Mouse (Mus musculus) heart, postnatal 0 days (tissue): ENCODE measurements around the gene Nfix. TPM values are rescaled to one million over a fixed set of nuclear protein-coding genes. Genes with fewer than 3 reads are reported as not detected.

Source experiments
- ATAC-seq: fragments of 200-750 bp; cut with Nextera tagmentation; 2 replicates; pipeline ENCODE4 v1.8.0; 2017; ENCODE audit warnings: low read depth, moderate number of reproducible peaks, moderate library complexity; ENCODE audit not compliant: insufficient read depth
- DNase-seq: peaks from one replicate; pipeline ENCODE4 v3.0.0-alpha.2; 2016; ENCODE audit warnings: low spot score
- H3K27ac ChIP-seq: fragments of 300-500 bp; sonication (generic); 2 replicates; pipeline ENCODE4 v1.5.1; 2014; ENCODE audit warnings: low read depth, mild to moderate bottlenecking
- H3K27me3 ChIP-seq: fragments of 300-500 bp; sonication (generic); 2 replicates; pipeline ENCODE4 v1.6.1; 2014; ENCODE audit warnings: low read length, mixed read lengths; ENCODE audit not compliant: control insufficient read depth, insufficient read depth
- H3K36me3 ChIP-seq: fragments of 300-500 bp; sonication (generic); replicated peaks from 2 replicates; pipeline ENCODE4 v1.6.1; 2014; ENCODE audit warnings: low read length, mixed read lengths; ENCODE audit not compliant: control insufficient read depth, insufficient read depth
- H3K4me1 ChIP-seq: fragments of 300-500 bp; sonication (generic); 2 replicates; pipeline ENCODE4 v1.6.1; 2014; ENCODE audit warnings: antibody characterized with exemption; ENCODE audit not compliant: control insufficient read depth, insufficient read depth
- H3K4me2 ChIP-seq: fragments of 300-500 bp; sonication (generic); 2 replicates; pipeline ENCODE4 v1.6.1; 2014; ENCODE audit warnings: low read depth, mild to moderate bottlenecking, low read length, moderate library complexity
- H3K4me3 ChIP-seq: fragments of 300-500 bp; sonication (generic); 2 replicates; pipeline ENCODE4 v1.5.1; 2014; ENCODE audit warnings: low read depth, low read length
- H3K9ac ChIP-seq: fragments of 300-500 bp; sonication (generic); replicated peaks from 2 replicates; pipeline ENCODE4 v1.6.1; 2014; ENCODE audit warnings: low read depth, low read length, mixed read lengths
- H3K9me3 ChIP-seq: fragments of 300-500 bp; sonication (generic); replicated peaks from 2 replicates; pipeline ENCODE4 v1.6.1; 2016; ENCODE audit warnings: low read length; ENCODE audit not compliant: control insufficient read depth
- CTCF ChIP-seq: IDR thresholded peaks from 2 replicates; pipeline ENCODE4 v1.5.1; 2016; ENCODE audit warnings: antibody characterized with exemption, control low read depth, low read depth
- EP300 ChIP-seq: IDR thresholded peaks from 2 replicates; pipeline ENCODE4 v1.6.1; 2016; ENCODE audit warnings: antibody characterized with exemption, low read depth
- WGBS: fragments of 180-500 bp; shearing (Covaris S2); extraction: QIAGEN DNeasy Blood & Tissue Kit; methylation state at CpG from one replicate; pipeline ENCODE4 v1.1.7; 2014; 5-methylcytosine and 5-hydroxymethylcytosine counted together
- polyA plus RNA-seq: library from polyadenylated mRNA; unstranded; fragments of >200 nt; fragmentation: Nextera tagmentation; extraction: Ambion mirVana; gene quantifications from 2 replicates; pipeline ENCODE4 v1.2.1, GENCODE M21; 2015
- total RNA-seq: library from RNA; depleted of rRNA; stranded (reverse); fragments of >200 nt; gene quantifications from 2 replicates; pipeline ENCODE4 v1.2.3, GENCODE M21; 2014; ENCODE audit warnings: low replicate concordance

Gene Nfix
- total and polyA plus RNA-seq, 2 experiments from 2014 or later, result 18.2 to 41.9 TPM

DNA sequence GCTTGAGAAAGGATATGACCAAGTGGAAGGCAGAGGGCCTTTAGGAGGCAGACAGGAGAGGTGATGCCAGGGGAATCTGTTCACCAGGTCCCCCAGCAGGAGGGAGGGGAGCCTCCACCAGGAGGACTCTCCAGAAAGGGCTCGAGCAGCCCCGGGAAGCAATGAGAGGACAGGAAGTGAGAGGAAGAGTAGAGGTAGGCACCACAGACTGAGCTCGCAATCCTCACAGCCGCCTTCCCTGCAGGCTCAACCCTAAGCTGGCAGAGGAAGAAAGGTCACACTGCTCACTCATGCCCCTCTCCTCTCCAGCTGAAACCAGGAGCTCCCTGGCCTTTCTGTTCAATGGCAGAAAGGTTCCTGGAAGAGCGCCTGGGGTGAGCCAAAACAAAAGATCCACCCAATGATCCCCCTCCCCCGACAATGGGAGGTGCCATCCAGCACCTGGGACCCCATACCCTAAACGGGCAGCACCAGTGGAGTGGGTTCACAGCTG, 24.5 kb downstream of the Nfix start:
- peak overlapping the region; percentile 82 for H3K27ac ChIP-seq

DNA sequence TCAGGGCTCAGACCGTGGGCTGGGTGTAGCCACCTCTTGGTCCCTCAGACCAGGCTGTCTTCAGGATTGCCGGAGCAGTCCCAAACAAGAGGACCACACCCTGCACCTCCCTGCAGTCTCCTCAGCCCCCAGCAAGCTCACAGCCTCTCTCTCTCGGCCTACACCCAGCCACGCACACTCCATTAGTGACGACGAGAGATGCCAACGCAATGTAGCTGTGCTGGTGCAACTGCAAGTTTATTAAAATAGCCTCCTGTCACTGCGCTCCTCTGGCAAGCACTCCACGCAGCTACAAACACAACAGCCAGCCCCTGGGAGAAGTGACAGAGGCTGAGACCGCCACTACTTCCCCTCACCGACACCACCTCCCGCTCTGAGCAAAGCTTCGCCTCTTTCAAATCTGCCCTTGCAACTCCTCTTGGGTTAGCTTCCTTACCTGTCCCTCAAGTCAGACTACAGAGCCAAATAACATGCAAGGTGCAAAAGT, 25.0 kb downstream of the Nfix start:
- H3K27me3 ChIP-seq, result peaks cover 25% of the 10 kb centered on the region
- H3K4me2 ChIP-seq, result peak overlapping the region; percentile 56
- H3K9ac ChIP-seq, result no peak overlapping the region
- no peak overlapping the region for H3K4me3 ChIP-seq
- WGBS, result 23% methylated on average over 13 of the region's 13 CpGs
- H3K9me3 ChIP-seq, result no peaks in the 10 kb centered on the region
- TF ChIP-seq CTCF (no peak), EP300 (no peak)
- ATAC-seq (peak; percentile 25), DNase-seq (no peak)
- H3K27ac ChIP-seq, result peak overlapping the region; percentile 82
- H3K4me1 ChIP-seq, result peaks cover 24% of the 10 kb centered on the region
- peaks cover 10% of the 10 kb centered on the region; the same call in 1 of the 2 replicates for H3K36me3 ChIP-seq

More for the DNA sequence above, 24.5 kb downstream of the Nfix start:
- WGBS, result 31% methylated on average over 7 of the region's 7 CpGs
- peaks cover 30% of the 10 kb centered on the region for H3K27me3 ChIP-seq
- TF ChIP-seq CTCF (no peak), EP300 (no peak)
- no peak for DNase-seq
- peaks cover 24% of the 10 kb centered on the region for H3K4me1 ChIP-seq
- H3K36me3 ChIP-seq, result peaks cover 10% of the 10 kb centered on the region; the same call in 1 of the 2 replicates
- peak overlapping the region; percentile 56; the same call in 1 of the 2 replicates for H3K4me2 ChIP-seq
- no peaks in the 10 kb centered on the region for H3K9me3 ChIP-seq
- no peak for ATAC-seq
- no peak overlapping the region for H3K4me3 ChIP-seq
- H3K9ac ChIP-seq, result no peak overlapping the region

DNA sequence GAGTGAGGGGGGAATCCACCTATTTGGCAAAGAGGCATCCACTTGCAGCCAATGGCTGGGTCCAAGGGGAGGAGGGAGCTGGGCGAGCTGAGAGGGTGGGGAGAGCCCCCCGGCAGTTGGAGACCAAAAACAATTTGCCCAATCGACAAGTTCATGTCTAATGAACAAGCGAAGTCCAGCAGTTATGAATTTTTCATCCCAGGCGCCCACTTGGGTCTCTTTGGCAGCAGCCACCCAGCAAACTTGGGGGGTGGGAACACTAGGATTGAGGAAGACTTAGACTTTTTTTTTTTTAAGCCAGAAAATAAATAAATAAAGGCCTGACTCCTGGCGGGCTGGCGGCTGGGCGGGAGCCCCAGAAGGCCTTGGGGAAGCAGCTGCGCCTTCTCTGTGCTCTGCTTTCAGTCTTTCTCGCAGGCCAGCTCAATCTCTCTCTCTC, 25.7 kb downstream of the Nfix start:
- peak overlapping the region; percentile 56 for H3K4me2 ChIP-seq
- ATAC-seq, result peak; percentile 53; the same call in 1 of the 2 replicates
- peaks cover 24% of the 10 kb centered on the region for H3K4me1 ChIP-seq
- 19% methylated on average over 10 of the region's 10 CpGs for WGBS
- H3K9me3 ChIP-seq, result no peaks in the 10 kb centered on the region
- TF ChIP-seq EP300, result no peak
- TF ChIP-seq CTCF, result no peak
- H3K9ac ChIP-seq, result no peak overlapping the region
- peak overlapping the region; percentile 82 for H3K27ac ChIP-seq
- H3K4me3 ChIP-seq, result peak overlapping the region; percentile 18; the same call in 1 of the 2 replicates
- peaks cover 10% of the 10 kb centered on the region; the same call in 1 of the 2 replicates for H3K36me3 ChIP-seq
- H3K27me3 ChIP-seq, result peaks cover 24% of the 10 kb centered on the region
- peak; percentile 58 for DNase-seq

DNA sequence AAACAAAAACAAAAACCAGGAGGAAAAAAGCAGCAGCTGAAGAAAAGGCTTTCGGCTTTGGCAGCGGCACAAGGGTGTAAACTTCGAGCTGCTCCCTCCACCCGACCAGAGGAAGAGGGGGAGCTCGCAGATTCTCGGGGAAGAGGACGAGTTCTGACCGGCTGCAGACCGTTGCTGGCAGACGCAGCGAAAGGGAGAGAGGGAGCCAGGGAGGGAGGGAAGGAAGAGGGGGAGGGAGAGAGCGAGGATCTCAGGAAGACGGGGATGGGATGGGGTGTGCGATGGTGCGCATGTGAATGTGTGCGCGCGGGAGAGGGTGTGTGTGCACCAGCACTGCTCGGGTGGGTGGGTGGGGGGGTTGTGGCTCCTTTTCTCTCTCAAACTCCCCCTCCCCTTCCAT, 26.3 kb downstream of the Nfix start:
- peaks cover 22% of the 10 kb centered on the region for H3K4me1 ChIP-seq
- WGBS, result 2% methylated on average over 13 of the region's 19 CpGs
- peak; percentile 73 for ATAC-seq

DNA sequence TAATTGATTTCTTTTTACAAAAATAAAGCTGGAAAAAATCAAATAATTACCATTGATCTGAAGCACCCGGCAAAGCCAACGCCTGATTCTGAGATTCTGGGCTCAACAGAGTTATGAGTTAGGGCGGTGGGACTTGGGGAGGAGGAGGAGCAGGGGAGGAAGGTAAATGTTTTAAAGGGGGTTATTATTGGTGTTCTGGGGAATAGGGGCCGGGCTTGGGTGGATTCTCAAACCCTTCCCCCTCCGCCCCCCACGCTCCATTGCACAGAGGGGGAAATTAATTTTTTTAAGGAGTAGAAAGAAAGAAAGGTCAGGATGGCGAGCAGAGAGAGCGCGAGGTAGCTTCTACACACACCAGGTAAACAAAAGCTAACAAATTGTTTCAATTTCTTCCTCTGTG, 26.8 kb downstream of the Nfix start:
- DNase-seq (no peak), ATAC-seq (no peak)
- no peaks in the 10 kb centered on the region for H3K9me3 ChIP-seq
- H3K36me3 ChIP-seq, result peaks cover 13% of the 10 kb centered on the region; the same call in 1 of the 2 replicates
- peaks cover 22% of the 10 kb centered on the region for H3K27me3 ChIP-seq
- H3K27ac ChIP-seq, result no peak overlapping the region
- peak overlapping the region; percentile 42; the same call in 1 of the 2 replicates for H3K9ac ChIP-seq
- peak overlapping the region; percentile 38 for H3K4me3 ChIP-seq
- no peak for TF ChIP-seq EP300
- TF ChIP-seq CTCF, result no peak
- peak overlapping the region; percentile 56 for H3K4me2 ChIP-seq
- H3K4me1 ChIP-seq, result peaks cover 20% of the 10 kb centered on the region; the same call in 1 of the 2 replicates
- WGBS, result 26% methylated on average over 9 of the region's 9 CpGs

More for the DNA sequence above, 26.3 kb downstream of the Nfix start:
- Histone ChIP-seq H3K4me3 (peak overlapping the region; percentile 38), H3K9ac (peak overlapping the region; percentile 42; the same call in 1 of the 2 replicates), H3K27me3 (peaks cover 24% of the 10 kb centered on the region), H3K4me2 (peak overlapping the region; percentile 56), H3K27ac (no peak overlapping the region), H3K36me3 (peaks cover 10% of the 10 kb centered on the region; the same call in 1 of the 2 replicates), H3K9me3 (no peaks in the 10 kb centered on the region)
- DNase-seq, result peak; percentile 86
- no peak for TF ChIP-seq EP300

DNA sequence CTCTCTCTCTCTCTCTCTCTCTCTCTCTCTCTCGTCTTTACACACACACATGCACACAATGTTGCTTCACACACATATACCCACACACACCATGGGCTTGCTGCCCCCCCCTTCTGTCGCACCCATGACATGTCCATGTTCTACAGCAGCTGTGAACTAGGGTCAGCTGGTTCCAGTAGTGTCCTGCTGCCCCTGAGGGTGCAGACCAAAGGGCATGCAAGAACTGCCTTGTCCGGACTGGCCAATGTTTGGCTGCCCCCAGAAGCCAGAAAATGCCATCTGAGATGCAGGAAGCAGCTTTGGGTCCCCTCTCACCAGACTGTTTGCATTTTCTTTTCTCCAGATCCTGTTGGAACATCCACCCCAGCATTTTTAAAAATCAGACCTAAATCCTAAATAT, 27.5 kb downstream of the Nfix start:
- no peak overlapping the region for H3K9ac ChIP-seq
- H3K4me2 ChIP-seq, result 0 out of 2 replicates have a peak overlapping the region, but pooled peaks have one; percentile 56
- peaks cover 17% of the 10 kb centered on the region for H3K36me3 ChIP-seq
- no peak for DNase-seq
- ATAC-seq, result no peak
- peaks cover 20% of the 10 kb centered on the region; the same call in 1 of the 2 replicates for H3K4me1 ChIP-seq
- H3K27ac ChIP-seq, result no peak overlapping the region
- TF ChIP-seq EP300 (no peak), CTCF (no peak)
- WGBS, result 45% methylated on average over 3 of the region's 3 CpGs
- H3K4me3 ChIP-seq, result no peak overlapping the region
- H3K9me3 ChIP-seq, result no peaks in the 10 kb centered on the region
- peaks cover 17% of the 10 kb centered on the region for H3K27me3 ChIP-seq
